Comparison of ENCODE assay signal across 8 mouse cellular contexts in the genomic region with DNA sequence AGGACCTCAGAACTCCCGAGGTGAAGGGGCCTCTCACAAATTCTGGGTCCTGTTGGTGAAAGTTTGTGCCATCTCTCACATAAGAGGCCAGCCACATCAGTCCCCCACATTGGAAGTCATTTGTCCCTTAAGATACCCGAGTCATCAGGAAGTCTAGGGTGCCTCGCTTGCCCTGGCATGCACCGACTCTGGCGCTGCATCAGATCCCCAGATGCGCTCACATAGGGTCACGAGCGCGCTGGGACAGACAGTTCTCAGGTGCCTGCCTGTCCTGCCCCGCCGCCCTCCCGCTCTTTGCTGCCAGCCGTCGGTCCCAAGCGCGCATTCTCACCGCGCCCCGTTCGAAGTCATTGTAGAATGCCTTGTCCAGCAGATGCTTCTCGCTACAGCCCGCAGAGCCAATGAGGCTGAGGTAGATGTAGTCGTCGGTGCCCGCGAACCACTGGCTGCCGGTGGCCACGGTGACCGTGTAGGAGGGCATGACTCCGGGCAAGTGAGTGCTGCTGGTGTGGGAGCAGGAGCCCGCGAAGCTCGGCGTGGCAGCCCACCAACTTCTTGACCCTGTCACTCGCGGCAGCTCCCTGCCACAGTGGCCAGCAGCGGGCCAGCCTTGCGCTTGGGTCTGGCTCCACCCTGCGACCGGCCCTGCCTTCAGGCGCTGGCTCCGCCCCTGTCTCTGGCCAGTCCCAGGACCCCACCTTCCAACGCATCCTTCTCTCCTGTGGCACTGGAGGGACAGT. TPM values are rescaled to one million over a fixed set of nuclear protein-coding genes. Genes with fewer than 3 reads are reported as not detected.
DNase-seq lines count a peak whose midpoint lies in the region; ATAC-seq and TF ChIP-seq lines count a peak whose summit lies in the region.

A gene (minus strand): TSS at position 635 of the 740 bp plus-strand sequence.

- intact Hi-C loops in gastrocnemius, adult 2 months (cut with DNase I): no loop called here

- peak within 1 kb of the TSS; percentile 83 for H3K4me3 ChIP-seq in bone marrow, adult 2 months (replicated peaks; ENCODE audit: control insufficient read depth, low read depth, low read length)
- peak within 1 kb of the TSS; percentile 61 for H3K4me3 ChIP-seq in gastrocnemius, adult 2 months
- H3K4me3 ChIP-seq in hindbrain, embryonic 13.5 days: peak within 1 kb of the TSS; percentile 41
- peak within 1 kb of the TSS; percentile 44 for H3K4me3 ChIP-seq in liver, embryonic 15.5 days (replicated peaks)
- peak within 1 kb of the TSS; percentile 34 for H3K4me3 ChIP-seq in neural tube, embryonic 12.5 days

- H3K36me3 ChIP-seq in hindbrain, embryonic 13.5 days: no peaks in the 10 kb centered on the region
- no peaks in the 10 kb centered on the region for H3K36me3 ChIP-seq in liver, embryonic 15.5 days (replicated peaks)
- no peaks in the 10 kb centered on the region for H3K36me3 ChIP-seq in neural tube, embryonic 12.5 days

- peaks cover 2% of the 10 kb centered on the region for H3K4me1 ChIP-seq in bone marrow, adult 2 months (ENCODE audit: control insufficient read depth, insufficient read depth, low read length)
- peaks cover 8% of the 10 kb centered on the region for H3K4me1 ChIP-seq in hindbrain, embryonic 13.5 days (replicated peaks)
- H3K4me1 ChIP-seq in liver, embryonic 15.5 days (replicated peaks): peaks cover 21% of the 10 kb centered on the region
- peaks cover 7% of the 10 kb centered on the region for H3K4me1 ChIP-seq in neural tube, embryonic 12.5 days

- 6% methylated on average over 43 of the region's 43 CpGs for WGBS in bone marrow, adult 2 months
- 3% methylated on average over 43 of the region's 43 CpGs for WGBS in hindbrain, embryonic 13.5 days
- 3% methylated on average over 43 of the region's 43 CpGs for WGBS in liver, embryonic 15.5 days (ENCODE audit: insufficient replicate concordance)
- 3% methylated on average over 43 of the region's 43 CpGs for WGBS in neural tube, embryonic 12.5 days

- peak within 1 kb of the TSS; percentile 89 for H3K27ac ChIP-seq in bone marrow, adult 2 months (ENCODE audit: control insufficient read depth, insufficient read depth, low read depth, low read length, poor library complexity)
- no peak within 1 kb of the TSS for H3K27ac ChIP-seq in gastrocnemius, adult 2 months
- no peak within 1 kb of the TSS for H3K27ac ChIP-seq in hindbrain, embryonic 13.5 days
- no peak within 1 kb of the TSS for H3K27ac ChIP-seq in liver, embryonic 15.5 days (replicated peaks)
- no peak within 1 kb of the TSS for H3K27ac ChIP-seq in neural tube, embryonic 12.5 days

- H3K27me3 ChIP-seq in hindbrain, embryonic 13.5 days: peaks cover 42% of the 10 kb centered on the region
- peaks cover 34% of the 10 kb centered on the region for H3K27me3 ChIP-seq in liver, embryonic 15.5 days
- H3K27me3 ChIP-seq in neural tube, embryonic 12.5 days (replicated peaks): peaks cover 21% of the 10 kb centered on the region

- peak; percentile 61; the same call in 1 of the 2 replicates for ATAC-seq in hindbrain, embryonic 13.5 days (ENCODE audit: low FRiP score)
- ATAC-seq in liver, embryonic 15.5 days (ENCODE audit: insufficient read depth): no peak
- 0 out of 2 replicates have a peak, but pooled peaks have one; percentile 48 for ATAC-seq in neural tube, embryonic 12.5 days (ENCODE audit: low FRiP score, low read depth)

- peak; percentile 86 for TF ChIP-seq POLR2A in bone marrow, adult 2 months (IDR thresholded peaks at IDR 0.05; ENCODE audit: borderline replicate concordance, control insufficient read depth, low read depth, low read length)

- peak; percentile 7 to 30 for DNase-seq in adrenal gland, adult 18-20 months (ENCODE audit: low spot score in 2 of 2)
- DNase-seq in adrenal gland, adult 8-10 months: no peak
- peak; percentile 61 for DNase-seq in gastrocnemius, adult 2 months
- no peak for DNase-seq in ovary, postnatal 14 days (ENCODE audit: low spot score)

- H3K4me2 ChIP-seq in hindbrain, embryonic 13.5 days: peak within 1 kb of the TSS; percentile 74
- H3K4me2 ChIP-seq in liver, embryonic 15.5 days: peak within 1 kb of the TSS; percentile 65
- H3K4me2 ChIP-seq in neural tube, embryonic 12.5 days (replicated peaks): peak within 1 kb of the TSS; percentile 80

- peak within 1 kb of the TSS; percentile 65 for H3K9ac ChIP-seq in hindbrain, embryonic 13.5 days
- H3K9ac ChIP-seq in liver, embryonic 15.5 days: no peak within 1 kb of the TSS
- 0 out of 2 replicates have a peak within 1 kb of the TSS, but pooled peaks have one; percentile 40 for H3K9ac ChIP-seq in neural tube, embryonic 12.5 days

- no peaks in the 10 kb centered on the region for H3K9me3 ChIP-seq in hindbrain, embryonic 13.5 days
- H3K9me3 ChIP-seq in liver, embryonic 15.5 days (replicated peaks): no peaks in the 10 kb centered on the region
- no peaks in the 10 kb centered on the region for H3K9me3 ChIP-seq in neural tube, embryonic 12.5 days

- peak; percentile 17; the same call in 1 of the 2 replicates for TF ChIP-seq CTCF in bone marrow, adult 2 months (IDR thresholded peaks at IDR 0.05; ENCODE audit: control insufficient read depth, insufficient read depth, low read length)
- TF ChIP-seq CTCF in gastrocnemius, adult 2 months (IDR thresholded peaks at IDR 0.05): peak; percentile 2; the same call in 1 of the 2 replicates

RNA-seq across cellular contexts. Expression of the gene that starts here (rescaled TPM):
- 1 to 10 TPM; 1.6 to 3.0 TPM for total RNA-seq in adrenal gland, adult 18-20 months (2021)
- total RNA-seq in adrenal gland, adult 8-10 months (2022): 1 to 10 TPM; 1.7 to 4.4 (median 1.9) TPM
- polyA plus RNA-seq in bone marrow, adult 2 months (2011; ENCODE audit: insufficient read depth, insufficient read length, low replicate concordance, missing spikeins): 16.1 and 17.9 TPM in 2 replicates
- total RNA-seq in gastrocnemius, adult 2 months (2021): 1 to 10 TPM in 1 of 2 experiments, under 1 TPM in 1; 0.82 to 1.0 TPM
- 0.57 and 0.73 TPM in 2 replicates for polyA plus RNA-seq in hindbrain, embryonic 13.5 days (2015; fragmentation: Nextera tagmentation; extraction: Ambion mirVana)
- polyA plus RNA-seq in liver, embryonic 15.5 days (2015; fragmentation: Nextera tagmentation; extraction: Ambion mirVana): 4.8 and 6.1 TPM in 2 replicates
- polyA plus RNA-seq in neural tube, embryonic 12.5 days (2016; fragmentation: Nextera tagmentation; extraction: Ambion mirVana): 0.41 and 0.71 TPM in 2 replicates

Comparison
In these comparisons a context has a peak if more than half of its experiments do, and no peak if none do; other contexts are left out.
1. DNase-seq: peak in adrenal gland, adult 18-20 months (2 of 2) and gastrocnemius, adult 2 months (single experiment); none in adrenal gland, adult 8-10 months (single experiment) and ovary, postnatal 14 days (single experiment).
2. Peak in ATAC-seq, H3K4me3 ChIP-seq, H3K9ac ChIP-seq and H3K4me2 ChIP-seq in hindbrain, embryonic 13.5 days; RNA of the gene not detected or under 1 TPM.
3. Peak in ATAC-seq, H3K4me3 ChIP-seq, H3K9ac ChIP-seq and H3K4me2 ChIP-seq in neural tube, embryonic 12.5 days; RNA of the gene not detected or under 1 TPM.
4. Peak in every context shown above with its lines, with median percentiles within 50 percentile points of each other: H3K4me3 ChIP-seq and H3K4me2 ChIP-seq.